In the genomic region with DNA sequence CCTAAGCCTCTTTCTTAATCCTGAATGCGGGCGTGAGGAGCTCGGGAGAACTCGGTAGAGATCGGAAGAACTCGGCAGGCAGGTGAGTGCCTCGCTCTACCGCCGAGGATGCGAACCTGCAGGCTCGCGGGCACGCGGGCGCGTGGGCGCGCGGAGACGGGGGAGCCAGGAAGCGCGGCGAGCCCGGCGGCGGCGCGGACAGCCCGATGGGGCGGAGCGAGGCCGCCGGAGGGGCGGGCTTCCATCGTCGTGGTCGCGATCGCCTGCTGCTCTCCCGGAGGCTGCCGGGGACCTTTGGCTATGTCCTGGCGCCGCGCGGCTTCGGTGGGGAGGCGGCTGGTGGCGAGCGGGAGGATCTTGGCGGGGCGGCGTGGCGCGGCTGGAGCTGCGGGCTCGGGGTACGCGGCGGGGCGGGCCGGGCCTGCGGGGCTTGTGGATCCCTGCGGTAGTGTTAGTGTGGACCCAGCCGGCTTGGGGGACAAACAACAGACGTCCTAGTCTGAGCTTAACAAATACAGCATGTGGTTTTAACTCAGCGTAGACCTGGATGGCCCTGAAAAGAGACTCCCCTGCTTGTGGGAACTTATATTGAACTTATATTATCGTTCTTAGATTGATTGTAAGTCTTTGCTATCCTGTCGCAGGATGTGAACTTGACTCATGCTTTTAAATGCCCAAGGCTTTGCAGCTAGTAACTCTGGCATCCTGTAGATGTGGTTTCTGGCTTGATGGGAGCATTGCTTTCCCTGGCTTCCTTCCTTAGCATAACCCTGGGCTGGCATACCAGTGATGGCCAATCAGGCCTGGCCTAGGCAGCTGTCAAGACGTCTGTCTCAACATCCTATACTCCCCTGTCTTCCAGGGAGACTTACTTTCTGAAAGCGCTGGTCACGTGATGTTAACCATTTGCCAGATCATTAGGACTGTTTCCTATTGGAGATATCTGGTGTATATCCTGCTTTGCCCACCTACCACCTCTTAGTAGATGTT, we compare ENCODE assay signal across 8 mouse cellular contexts. TPM values are rescaled to one million over a fixed set of nuclear protein-coding genes. Genes with fewer than 3 reads are reported as not detected.
DNase-seq lines count a peak whose midpoint lies in the region; ATAC-seq and TF ChIP-seq lines count a peak whose summit lies in the region.

No protein-coding gene starts in this region.

- WGBS in forebrain, embryonic 10.5 days, result under 1% methylated on average over 69 of the region's 71 CpGs
- WGBS in heart, embryonic 15.5 days, result under 1% methylated on average over 67 of the region's 71 CpGs
- under 1% methylated on average over 70 of the region's 71 CpGs for WGBS in liver, embryonic 14.5 days (ENCODE audit: insufficient replicate concordance)
- under 1% methylated on average over 45 of the region's 71 CpGs for WGBS in neural tube, embryonic 11.5 days
- under 1% methylated on average over 55 of the region's 71 CpGs for WGBS in stomach, postnatal 0 days

- peak overlapping the region; percentile 85 for H3K9ac ChIP-seq in heart, embryonic 15.5 days
- peak overlapping the region; percentile 64 for H3K9ac ChIP-seq in liver, embryonic 14.5 days (replicated peaks)
- H3K9ac ChIP-seq in neural tube, embryonic 11.5 days (ENCODE audit: low read length), result peak overlapping the region; percentile 83
- peak overlapping the region; percentile 87 for H3K9ac ChIP-seq in stomach, postnatal 0 days (ENCODE audit: low read length)

- H3K36me3 ChIP-seq in forebrain, embryonic 10.5 days (replicated peaks), result peaks cover 19% of the 10 kb centered on the region
- peaks cover 19% of the 10 kb centered on the region for H3K36me3 ChIP-seq in heart, embryonic 15.5 days
- H3K36me3 ChIP-seq in liver, embryonic 14.5 days (replicated peaks; ENCODE audit: control insufficient read depth, insufficient read depth, low read depth), result no peaks in the 10 kb centered on the region; the same call in 1 of the 2 replicates
- H3K36me3 ChIP-seq in neural tube, embryonic 11.5 days (ENCODE audit: control insufficient read depth, insufficient read depth, low read length), result no peaks in the 10 kb centered on the region
- peaks cover 6% of the 10 kb centered on the region; the same call in 1 of the 2 replicates for H3K36me3 ChIP-seq in stomach, postnatal 0 days (ENCODE audit: control insufficient read depth, insufficient read depth, low read length)

- H3K4me3 ChIP-seq in forebrain, embryonic 10.5 days, result peak overlapping the region; percentile 79
- H3K4me3 ChIP-seq in heart, embryonic 15.5 days, result peak overlapping the region; percentile 80
- H3K4me3 ChIP-seq in liver, embryonic 14.5 days (ENCODE audit: insufficient read depth in 1 of 2, low read depth in 2 of 2, low read length in 2 of 2), result peak overlapping the region; percentile 67 to 73
- peak overlapping the region; percentile 69 for H3K4me3 ChIP-seq in neural tube, embryonic 11.5 days (ENCODE audit: low read depth, low read length)
- peak overlapping the region; percentile 79 for H3K4me3 ChIP-seq in stomach, postnatal 0 days (ENCODE audit: low read depth, low read length)

- H3K4me2 ChIP-seq in heart, embryonic 15.5 days, result peak overlapping the region; percentile 78
- peak overlapping the region; percentile 77 for H3K4me2 ChIP-seq in liver, embryonic 14.5 days (ENCODE audit: low read depth)
- H3K4me2 ChIP-seq in neural tube, embryonic 11.5 days (ENCODE audit: low read depth), result peak overlapping the region; percentile 62
- H3K4me2 ChIP-seq in stomach, postnatal 0 days (replicated peaks; ENCODE audit: low read depth), result peak overlapping the region; percentile 75

- H3K27ac ChIP-seq in forebrain, embryonic 10.5 days, result peak overlapping the region; percentile 94
- peak overlapping the region; percentile 86 for H3K27ac ChIP-seq in heart, embryonic 15.5 days
- peak overlapping the region; percentile 82 for H3K27ac ChIP-seq in liver, embryonic 14.5 days
- H3K27ac ChIP-seq in neural tube, embryonic 11.5 days (ENCODE audit: low read depth, low read length), result peak overlapping the region; percentile 75
- peak overlapping the region; percentile 90 for H3K27ac ChIP-seq in stomach, postnatal 0 days (replicated peaks)

- no peak for TF ChIP-seq CTCF in liver, embryonic 14.5 days (IDR thresholded peaks at IDR 0.05; ENCODE audit: low read depth)
- peak; percentile 7; the same call in 1 of the 2 replicates for TF ChIP-seq CTCF in stomach, postnatal 0 days (IDR thresholded peaks at IDR 0.05; ENCODE audit: low read depth)

- TF ChIP-seq EP300 in liver, embryonic 14.5 days (IDR thresholded peaks at IDR 0.05; ENCODE audit: low read depth), result no peak
- no peak for TF ChIP-seq EP300 in stomach, postnatal 0 days (optimal IDR thresholded peaks at IDR 0.05)

- peak; percentile 70 for DNase-seq in c-Kit-positive CD71-negative TER-119-negative erythroid progenitor cells, embryonic 14.5 days (ENCODE audit: low read depth)
- DNase-seq in forebrain, embryonic 10.5 days (ENCODE audit: extremely low spot score, low spot score), result peak; percentile 77
- peak; percentile 94 to 96 for DNase-seq in kidney, postnatal 25 days
- peak; percentile 68 to 75 (median 73) for DNase-seq in liver, embryonic 14.5 days (ENCODE audit: low read depth in 3 of 3, low spot score in 3 of 3)
- peak; percentile 89 for DNase-seq in neural tube, embryonic 11.5 days (ENCODE audit: low spot score)
- peak; percentile 94 for DNase-seq in stomach, postnatal 0 days (ENCODE audit: low spot score)

- peak; percentile 85 for ATAC-seq in CD4-positive, CD25-positive, alpha-beta regulatory T cell, adult 4 months
- ATAC-seq in heart, embryonic 15.5 days (replicated peaks; ENCODE audit: insufficient number of reproducible peaks, insufficient read depth, low FRiP score, low read depth), result peak; percentile 90
- peak; percentile 91 for ATAC-seq in liver, embryonic 14.5 days (ENCODE audit: insufficient read depth)
- ATAC-seq in neural tube, embryonic 11.5 days (ENCODE audit: insufficient read depth, low FRiP score, low TSS enrichment), result peak; percentile 92
- ATAC-seq in stomach, postnatal 0 days (ENCODE audit: low FRiP score, low TSS enrichment), result peak; percentile 97

- no peaks in the 10 kb centered on the region for H3K27me3 ChIP-seq in forebrain, embryonic 10.5 days (ENCODE audit: poor library complexity, severe bottlenecking)
- no peaks in the 10 kb centered on the region for H3K27me3 ChIP-seq in heart, embryonic 15.5 days
- no peaks in the 10 kb centered on the region for H3K27me3 ChIP-seq in liver, embryonic 14.5 days (ENCODE audit: control insufficient read depth, insufficient read depth, low read length)
- no peaks in the 10 kb centered on the region for H3K27me3 ChIP-seq in neural tube, embryonic 11.5 days (ENCODE audit: control insufficient read depth, insufficient read depth, low read length)
- H3K27me3 ChIP-seq in stomach, postnatal 0 days (ENCODE audit: control insufficient read depth, insufficient read depth, low read length), result no peaks in the 10 kb centered on the region

- H3K4me1 ChIP-seq in forebrain, embryonic 10.5 days, result peaks cover 37% of the 10 kb centered on the region
- H3K4me1 ChIP-seq in heart, embryonic 15.5 days (replicated peaks), result peaks cover 3% of the 10 kb centered on the region; the same call in 1 of the 2 replicates
- peaks cover 8 to 16% of the 10 kb centered on the region in 2 experiments; a peak in 3 of 4 replicates for H3K4me1 ChIP-seq in liver, embryonic 14.5 days (replicated peaks; ENCODE audit: control insufficient read depth in 2 of 2, insufficient read depth in 2 of 2, low read length in 1 of 2)
- H3K4me1 ChIP-seq in neural tube, embryonic 11.5 days (ENCODE audit: control insufficient read depth, insufficient read depth, low read length), result no peaks in the 10 kb centered on the region
- no peaks in the 10 kb centered on the region for H3K4me1 ChIP-seq in stomach, postnatal 0 days (replicated peaks; ENCODE audit: control insufficient read depth, insufficient read depth)

- no peaks in the 10 kb centered on the region for H3K9me3 ChIP-seq in forebrain, embryonic 10.5 days
- no peaks in the 10 kb centered on the region for H3K9me3 ChIP-seq in heart, embryonic 15.5 days (replicated peaks)
- no peaks in the 10 kb centered on the region for H3K9me3 ChIP-seq in liver, embryonic 14.5 days (ENCODE audit: control insufficient read depth, low read length)
- H3K9me3 ChIP-seq in neural tube, embryonic 11.5 days (ENCODE audit: control insufficient read depth, low read length), result no peaks in the 10 kb centered on the region
- H3K9me3 ChIP-seq in stomach, postnatal 0 days (ENCODE audit: control insufficient read depth, low read length), result no peaks in the 10 kb centered on the region

RNA-seq across cellular contexts. Expression of a gene that starts 23.5 kb away (rescaled TPM):
- 10 to 100 TPM; 34.4 to 42.8 TPM for polyA plus RNA-seq in CD4-positive, CD25-positive, alpha-beta regulatory T cell, adult 4 months (2017; shearing (Covaris generic))
- polyA plus RNA-seq in forebrain, embryonic 10.5 days (2016; fragmentation: Nextera tagmentation; extraction: Ambion mirVana), result 88.1 and 89.1 TPM in 2 replicates
- 78.9 and 103 TPM in 2 replicates for polyA plus RNA-seq in heart, embryonic 15.5 days (2015; fragmentation: Nextera tagmentation; extraction: Ambion mirVana)
- polyA plus RNA-seq in liver, embryonic 14.5 days (2012; rRNA removed), result 7.6 and 19.9 TPM in 2 replicates
- 38.0 and 44.6 TPM in 2 replicates for polyA plus RNA-seq in liver, embryonic 14.5 days (2014; fragmentation: Nextera tagmentation; extraction: Ambion mirVana)
- 68.0 and 73.6 TPM in 2 replicates for polyA plus RNA-seq in neural tube, embryonic 11.5 days (2014; fragmentation: Nextera tagmentation; extraction: Ambion mirVana)
- 104 TPM in 2 replicates for polyA plus RNA-seq in stomach, postnatal 0 days (2015; fragmentation: Nextera tagmentation; extraction: Ambion mirVana)

RNA-seq across cellular contexts. Expression of a gene that starts 37.0 kb away (rescaled TPM):
- polyA plus RNA-seq in CD4-positive, CD25-positive, alpha-beta regulatory T cell, adult 4 months (2017; shearing (Covaris generic)), result 10 to 100 TPM; 15.5 to 21.5 TPM
- 33.8 and 33.9 TPM in 2 replicates for polyA plus RNA-seq in forebrain, embryonic 10.5 days (2016; fragmentation: Nextera tagmentation; extraction: Ambion mirVana)
- polyA plus RNA-seq in heart, embryonic 15.5 days (2015; fragmentation: Nextera tagmentation; extraction: Ambion mirVana), result 17.6 and 19.8 TPM in 2 replicates
- polyA plus RNA-seq in liver, embryonic 14.5 days (2012; rRNA removed), result 4.2 and 10.7 TPM in 2 replicates
- 9.4 and 9.6 TPM in 2 replicates for polyA plus RNA-seq in liver, embryonic 14.5 days (2014; fragmentation: Nextera tagmentation; extraction: Ambion mirVana)
- 23.2 and 23.3 TPM in 2 replicates for polyA plus RNA-seq in neural tube, embryonic 11.5 days (2014; fragmentation: Nextera tagmentation; extraction: Ambion mirVana)
- polyA plus RNA-seq in stomach, postnatal 0 days (2015; fragmentation: Nextera tagmentation; extraction: Ambion mirVana), result 11.4 and 11.8 TPM in 2 replicates

RNA-seq across cellular contexts. Expression of a gene that starts 37.2 kb away (rescaled TPM):
- 1 to 10 TPM; 3.4 to 4.7 TPM for polyA plus RNA-seq in CD4-positive, CD25-positive, alpha-beta regulatory T cell, adult 4 months (2017; shearing (Covaris generic))
- polyA plus RNA-seq in forebrain, embryonic 10.5 days (2016; fragmentation: Nextera tagmentation; extraction: Ambion mirVana), result 33.5 and 36.1 TPM in 2 replicates
- polyA plus RNA-seq in heart, embryonic 15.5 days (2015; fragmentation: Nextera tagmentation; extraction: Ambion mirVana), result 11.9 and 12.7 TPM in 2 replicates
- polyA plus RNA-seq in liver, embryonic 14.5 days (2012; rRNA removed), result 0.45 and 0.71 TPM in 2 replicates
- polyA plus RNA-seq in liver, embryonic 14.5 days (2014; fragmentation: Nextera tagmentation; extraction: Ambion mirVana), result 1.3 and 1.6 TPM in 2 replicates
- 33.3 and 37.6 TPM in 2 replicates for polyA plus RNA-seq in neural tube, embryonic 11.5 days (2014; fragmentation: Nextera tagmentation; extraction: Ambion mirVana)
- 8.7 and 8.9 TPM in 2 replicates for polyA plus RNA-seq in stomach, postnatal 0 days (2015; fragmentation: Nextera tagmentation; extraction: Ambion mirVana)

RNA-seq across cellular contexts. Expression of a gene that starts 37.4 kb away (rescaled TPM):
- 10 to 100 TPM; 47.8 to 56.9 TPM for polyA plus RNA-seq in CD4-positive, CD25-positive, alpha-beta regulatory T cell, adult 4 months (2017; shearing (Covaris generic))
- 122 and 129 TPM in 2 replicates for polyA plus RNA-seq in forebrain, embryonic 10.5 days (2016; fragmentation: Nextera tagmentation; extraction: Ambion mirVana)
- 60.1 and 67.7 TPM in 2 replicates for polyA plus RNA-seq in heart, embryonic 15.5 days (2015; fragmentation: Nextera tagmentation; extraction: Ambion mirVana)
- 9.5 and 21.4 TPM in 2 replicates for polyA plus RNA-seq in liver, embryonic 14.5 days (2012; rRNA removed)
- polyA plus RNA-seq in liver, embryonic 14.5 days (2014; fragmentation: Nextera tagmentation; extraction: Ambion mirVana), result 67.9 and 70.4 TPM in 2 replicates
- 74.4 and 77.7 TPM in 2 replicates for polyA plus RNA-seq in neural tube, embryonic 11.5 days (2014; fragmentation: Nextera tagmentation; extraction: Ambion mirVana)
- 57.6 and 61.5 TPM in 2 replicates for polyA plus RNA-seq in stomach, postnatal 0 days (2015; fragmentation: Nextera tagmentation; extraction: Ambion mirVana)

Comparison
In these comparisons a context has a peak if more than half of its experiments do, and no peak if none do; other contexts are left out.
1. Peak in every context shown above with its lines: DNase-seq, ATAC-seq, H3K4me3 ChIP-seq and H3K27ac ChIP-seq.